Mouse (Mus musculus) macrophage (primary cell): Measurements from ENCODE around the gene Ikbke. TPM values are rescaled to one million over a fixed set of nuclear protein-coding genes. Genes with fewer than 3 reads are reported as not detected.
"Not testable (repeated sequence)": the region's sequence is repeated elsewhere in the genome, so short reads cannot be mapped to it uniquely, and the experiment has no call there.

Experiments used
- H3K27ac ChIP-seq: fragments of 350-480 bp; formaldehyde crosslinking; 2 replicates; pipeline ENCODE4 v1.9.0; 2021
- H3K36me3 ChIP-seq: fragments of 350-480 bp; formaldehyde crosslinking; 2 replicates; pipeline ENCODE4 v1.9.0; 2021; ENCODE audit errors: inconsistent target
- H3K4me3 ChIP-seq: fragments of 350-480 bp; formaldehyde crosslinking; 2 replicates; pipeline ENCODE4 v1.9.0; 2021; ENCODE audit errors: inconsistent target
- H3K79me2 ChIP-seq: fragments of 350-480 bp; formaldehyde crosslinking; 2 replicates; pipeline ENCODE4 v1.9.0; 2021; ENCODE audit errors: inconsistent target
- whole genome bisulfite sequencing: methylation state at CpG from one replicate; pipeline ENCODE4 v1.1.7; 2026; ENCODE audit warnings: inconsistent platforms; ENCODE audit not compliant: missing documents; 5-methylcytosine and 5-hydroxymethylcytosine counted together
- polyA plus RNA-seq: library from polyadenylated mRNA; stranded (reverse); fragments of 250-400 nt; gene quantifications from 3 replicates; pipeline ENCODE4 v1.2.4, GENCODE M21; 2018; ENCODE audit warnings: inconsistent platforms

Gene Ikbke
- polyA plus RNA-seq, 1 experiment from 2014 or later = 108 TPM

DNA sequence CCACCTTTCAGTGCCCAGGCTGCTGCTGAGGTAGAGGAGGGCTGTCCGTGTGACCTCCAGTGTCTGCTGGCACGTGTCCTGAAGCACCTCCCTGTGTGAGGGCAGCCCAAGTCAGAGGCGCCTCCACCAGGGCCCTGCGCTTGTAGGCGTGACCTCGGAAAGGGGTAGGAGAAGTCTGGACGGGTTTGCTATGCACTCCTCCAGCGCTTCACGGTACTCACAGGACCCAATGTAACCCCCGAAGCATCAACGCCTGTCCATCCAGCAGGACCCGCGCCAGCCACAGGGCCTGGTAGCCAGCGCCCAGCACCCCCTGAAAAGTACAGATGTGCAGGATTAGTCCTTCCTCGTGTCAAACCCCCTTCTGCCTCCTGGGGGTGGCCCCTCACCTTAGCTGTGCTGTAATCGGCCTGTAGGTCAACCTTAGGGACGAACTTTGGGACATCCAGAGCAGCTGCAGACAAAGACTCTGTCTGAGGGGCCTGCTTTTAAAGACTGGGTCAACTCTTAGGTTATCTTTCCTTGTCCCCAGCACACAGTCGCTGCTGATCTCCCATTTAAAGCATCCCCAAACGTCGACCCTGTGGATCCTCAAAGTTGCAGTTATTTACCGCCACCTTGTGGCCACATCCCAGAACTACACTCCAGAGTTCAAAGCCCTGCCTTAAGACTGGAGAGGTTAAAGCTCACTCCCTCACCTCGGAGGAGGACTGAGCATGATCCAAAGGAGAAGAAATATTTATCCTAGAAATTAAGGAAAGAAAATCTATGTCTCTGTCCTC is 9.4 kb downstream of the Ikbke start:
- Histone ChIP-seq H3K4me3 (no peak overlapping the region), H3K79me2 (peaks cover 18% of the 10 kb centered on the region; the same call in 1 of the 2 replicates), H3K27ac (no peak overlapping the region), H3K36me3 (peaks cover 95% of the 10 kb centered on the region)
- 69% methylated on average over 22 of the region's 22 CpGs for WGBS

DNA sequence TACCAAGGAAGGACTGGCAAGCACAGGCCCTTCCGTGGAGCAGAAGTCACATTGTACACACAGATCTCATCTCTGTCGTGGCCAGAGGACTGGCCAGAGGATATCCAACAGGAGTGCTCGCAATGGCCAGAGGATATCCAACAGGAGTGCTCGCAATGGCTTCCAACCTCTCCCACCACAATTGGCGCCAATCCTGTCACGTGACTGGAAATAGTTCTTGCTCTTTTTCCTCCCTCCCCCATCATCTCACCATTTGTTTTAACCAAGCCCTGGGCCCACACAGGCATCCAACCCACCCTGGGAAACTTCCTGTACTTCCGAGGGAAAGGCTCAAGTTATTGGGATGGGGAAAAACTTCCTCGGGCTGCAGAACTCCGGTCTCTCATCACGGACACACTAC is 10.6 kb downstream of the Ikbke start:
- Histone ChIP-seq H3K36me3 (peaks cover 91% of the 10 kb centered on the region), H3K27ac (no peak overlapping the region), H3K4me3 (no peak overlapping the region), H3K79me2 (peaks cover 6% of the 10 kb centered on the region; the same call in 1 of the 2 replicates)
- WGBS = 94% methylated on average over 10 of the region's 10 CpGs

DNA sequence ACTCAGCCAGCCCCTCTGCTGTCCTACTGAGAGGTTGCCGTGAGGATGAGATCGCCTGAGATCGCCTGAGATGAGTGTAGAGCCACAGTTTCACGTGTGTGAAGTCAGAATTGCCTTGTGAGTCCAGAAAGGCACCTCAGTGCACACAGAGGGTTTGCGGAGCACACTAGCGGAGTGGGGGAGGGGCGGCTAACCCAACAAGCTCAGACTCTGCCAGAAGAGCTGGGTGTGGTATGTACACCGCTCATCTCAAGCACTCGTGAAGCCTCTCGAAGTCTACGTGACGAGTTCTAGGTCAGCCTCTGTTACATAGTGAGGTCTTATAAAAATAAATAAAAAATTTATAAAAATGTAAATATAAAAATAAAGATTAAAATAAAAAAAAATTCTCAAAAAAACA is 15.5 kb downstream of the Ikbke start:
- H3K79me2 ChIP-seq = no peaks in the 10 kb centered on the region
- H3K4me3 ChIP-seq = no peak overlapping the region
- peaks cover 78% of the 10 kb centered on the region for H3K36me3 ChIP-seq
- H3K27ac ChIP-seq = no peak overlapping the region
- WGBS = 95% methylated on average over 12 of the region's 12 CpGs

DNA sequence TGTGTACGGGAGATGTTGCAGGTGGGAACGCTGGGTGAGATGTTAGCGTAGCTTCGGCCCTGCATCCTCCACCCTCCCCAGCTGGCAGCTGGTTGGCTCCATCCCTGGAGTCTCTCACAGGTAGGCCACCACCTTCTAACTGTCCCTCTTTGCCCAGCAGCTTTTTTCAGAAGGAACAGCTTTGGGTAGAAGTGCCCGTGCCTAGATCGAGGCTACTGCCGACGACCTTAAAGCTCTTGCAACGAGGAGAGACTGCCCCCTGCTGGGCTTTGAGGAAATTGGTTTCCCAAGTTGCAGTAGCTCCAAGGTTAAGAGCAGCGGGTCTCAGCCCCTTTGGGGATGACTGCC is 19.1 kb downstream of the Ikbke start:
- Histone ChIP-seq H3K27ac (no peak overlapping the region), H3K4me3 (no peak overlapping the region), H3K79me2 (no peaks in the 10 kb centered on the region), H3K36me3 (peaks cover 76% of the 10 kb centered on the region)
- 51% methylated on average over 10 of the region's 10 CpGs for WGBS

DNA sequence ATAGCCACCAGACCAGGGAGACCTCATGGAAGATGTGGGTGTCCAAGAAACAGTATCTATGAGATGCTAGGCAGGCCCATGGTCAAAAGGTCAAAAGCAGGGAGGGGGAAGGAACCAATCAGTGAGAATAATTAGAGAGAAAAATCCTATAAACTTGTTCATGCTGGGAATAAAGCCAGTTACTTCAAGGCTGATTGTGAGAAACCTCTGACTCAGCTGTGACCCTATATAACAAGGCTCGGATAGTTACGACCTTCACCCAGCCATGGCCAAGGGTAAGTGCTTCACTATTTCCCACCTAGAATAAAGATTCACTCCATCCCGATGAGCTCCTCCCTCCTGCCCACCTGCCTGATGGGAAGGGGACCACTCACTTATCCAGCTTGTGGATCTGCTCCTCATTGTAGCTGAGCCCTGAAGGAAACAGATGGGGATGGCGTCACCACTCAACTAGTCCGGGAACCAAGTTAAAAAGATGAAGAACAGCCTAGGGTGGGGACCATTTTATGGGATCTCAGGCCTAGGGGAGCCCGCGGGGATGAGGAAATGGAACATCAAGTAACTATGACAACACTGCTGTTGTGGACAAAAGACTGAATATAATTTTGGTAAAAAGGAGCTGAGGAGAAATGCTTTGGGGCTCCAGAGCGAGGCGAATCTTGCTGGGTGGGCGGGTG is 19.6 kb downstream of the Ikbke start:
- Histone ChIP-seq H3K79me2 (no peaks in the 10 kb centered on the region), H3K36me3 (peaks cover 76% of the 10 kb centered on the region), H3K27ac (no peak overlapping the region), H3K4me3 (no peak overlapping the region)
- WGBS = 93% methylated on average over 10 of the region's 10 CpGs

DNA sequence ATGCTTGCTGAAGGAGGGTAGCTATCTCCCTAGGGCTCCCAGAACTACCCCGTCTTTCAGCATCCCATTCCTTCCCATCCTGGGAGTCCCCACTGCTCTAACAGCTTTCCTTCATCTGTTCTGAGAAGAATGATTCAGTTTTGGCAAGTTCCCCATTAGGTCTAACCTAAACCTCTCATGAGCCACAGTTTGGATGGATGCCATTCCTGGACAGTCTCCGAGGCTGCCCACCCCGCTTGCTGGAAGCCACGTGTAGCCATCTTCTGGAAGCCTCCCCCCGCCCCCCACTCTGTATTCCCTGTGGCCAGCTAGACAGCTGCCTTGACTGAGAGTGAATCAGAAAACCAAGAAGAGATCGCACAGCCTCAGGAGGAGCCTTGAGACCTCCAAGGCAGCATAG is 22.1 kb downstream of the Ikbke start:
- WGBS = 92% methylated on average over 6 of the region's 6 CpGs
- Histone ChIP-seq H3K36me3 (peaks cover 76% of the 10 kb centered on the region), H3K4me3 (no peak overlapping the region)

DNA sequence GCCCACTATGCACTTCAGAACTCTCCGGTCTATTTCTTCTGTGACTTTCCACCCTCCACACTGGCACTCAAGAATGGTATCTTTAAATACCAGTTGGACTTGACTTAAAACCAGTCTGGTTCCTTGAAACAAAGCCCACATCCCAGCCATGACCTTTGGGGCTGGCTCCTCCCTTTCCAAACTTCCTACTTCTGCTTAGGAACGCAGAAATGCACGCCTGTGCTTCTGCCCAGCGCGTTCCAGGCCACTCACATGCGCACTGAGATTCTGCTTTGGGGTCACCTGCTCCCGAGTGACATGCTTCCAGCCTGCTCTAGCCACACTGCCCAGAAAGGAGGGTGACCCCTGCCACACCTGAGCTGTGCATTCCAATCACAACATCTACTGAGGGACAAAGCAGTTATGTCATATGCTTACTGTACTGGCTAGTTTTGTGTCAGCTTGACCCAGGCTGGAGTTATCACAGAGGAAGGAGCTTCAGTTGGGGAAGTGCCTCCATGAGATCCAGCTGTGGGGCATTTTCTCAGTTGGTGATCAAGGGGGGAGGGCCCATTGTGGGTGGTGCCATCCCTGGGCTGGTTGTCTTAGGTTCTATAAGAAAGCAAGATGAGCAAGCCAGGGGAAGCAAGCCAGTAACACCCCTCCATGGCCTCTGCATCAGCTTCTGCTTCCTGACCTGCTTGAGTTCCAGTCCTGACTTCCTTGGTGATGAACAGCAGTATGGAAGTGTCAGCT is 26.7 kb downstream of the Ikbke start:
- not testable (repeated sequence) for H3K79me2 ChIP-seq, H3K4me3 ChIP-seq
- peaks cover 35% of the 10 kb centered on the region for H3K36me3 ChIP-seq
- WGBS = 36% methylated on average over 7 of the region's 7 CpGs
- H3K27ac ChIP-seq = peak overlapping the region; percentile 82

More for the DNA sequence above, 22.1 kb downstream of the Ikbke start:
- Histone ChIP-seq H3K79me2 (no peaks in the 10 kb centered on the region), H3K27ac (no peak overlapping the region)

DNA sequence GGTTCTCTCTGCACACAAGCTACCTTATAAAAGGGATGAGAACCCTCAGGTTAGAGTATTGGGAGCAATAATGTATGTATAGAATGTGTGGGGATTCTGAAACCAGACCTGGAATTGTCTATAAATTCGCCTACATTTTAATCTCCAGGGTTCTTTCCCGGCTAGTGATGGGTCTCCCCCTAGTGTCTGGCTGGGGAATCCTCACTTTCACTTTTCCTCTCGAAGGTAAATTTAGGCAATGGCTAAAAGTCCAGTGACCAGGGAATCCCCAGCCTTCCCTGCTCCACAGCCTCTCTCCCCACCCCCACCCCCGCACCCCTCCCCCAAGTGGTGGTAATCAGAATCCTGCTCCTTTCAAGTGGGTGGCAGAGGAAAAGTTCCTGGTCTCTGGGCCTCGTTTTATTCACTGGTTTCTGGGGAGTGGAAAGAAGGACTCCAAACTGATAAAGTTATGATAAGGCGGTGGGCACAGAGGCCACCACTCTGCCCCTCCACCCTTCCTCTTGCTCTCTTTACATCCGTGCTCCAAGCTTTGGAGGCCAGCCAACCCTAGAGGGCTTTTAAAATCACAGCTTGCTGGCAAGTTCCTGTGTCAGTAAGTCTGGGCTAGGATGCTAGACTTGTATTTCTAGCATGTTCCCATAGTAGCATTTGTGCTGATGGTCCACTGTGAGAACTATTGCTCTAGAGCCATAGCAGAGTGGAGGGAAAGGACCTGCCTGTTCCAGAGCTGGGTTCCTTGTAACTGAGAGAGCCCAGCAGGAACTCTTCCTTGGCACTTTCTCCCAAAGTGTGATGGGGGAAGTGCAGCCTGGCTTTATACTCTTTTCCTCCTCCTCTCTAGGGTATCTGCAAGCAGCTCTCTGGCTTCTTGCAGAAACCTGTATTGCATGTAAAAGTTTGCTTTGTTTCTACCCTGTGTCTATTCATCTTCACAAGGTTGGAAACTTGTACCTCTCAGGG is 32.7 kb downstream of the Ikbke start:
- WGBS = 4% methylated on average over 7 of the region's 7 CpGs
- Histone ChIP-seq H3K36me3 (no peaks in the 10 kb centered on the region), H3K27ac (no peak overlapping the region), H3K4me3 (peak overlapping the region; percentile 62; the same call in 1 of the 2 replicates), H3K79me2 (no peaks in the 10 kb centered on the region)

DNA sequence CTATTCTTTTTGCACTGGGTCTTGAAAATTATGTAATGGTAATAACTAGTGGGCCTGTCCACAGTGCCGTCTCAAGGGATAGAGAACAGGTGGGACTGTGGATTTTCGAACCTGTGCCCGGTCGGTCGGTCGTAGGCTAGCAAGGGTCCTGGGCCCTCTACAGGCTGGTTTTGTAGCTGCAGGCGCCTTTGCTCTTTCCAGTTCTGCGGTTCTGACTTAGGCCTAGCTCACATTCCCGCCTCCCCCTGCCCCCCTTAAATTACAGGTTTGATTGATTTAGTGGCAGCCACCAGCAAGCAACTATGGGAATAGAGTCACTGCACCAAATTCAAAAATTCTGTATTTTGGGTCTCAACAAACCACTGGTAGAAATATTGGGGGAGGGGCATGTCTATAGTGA is 33.5 kb downstream of the Ikbke start:
- Histone ChIP-seq H3K27ac (peak overlapping the region; percentile 29), H3K4me3 (peak overlapping the region; percentile 62), H3K79me2 (no peaks in the 10 kb centered on the region), H3K36me3 (no peaks in the 10 kb centered on the region)
- 2% methylated on average over 5 of the region's 9 CpGs for WGBS

DNA sequence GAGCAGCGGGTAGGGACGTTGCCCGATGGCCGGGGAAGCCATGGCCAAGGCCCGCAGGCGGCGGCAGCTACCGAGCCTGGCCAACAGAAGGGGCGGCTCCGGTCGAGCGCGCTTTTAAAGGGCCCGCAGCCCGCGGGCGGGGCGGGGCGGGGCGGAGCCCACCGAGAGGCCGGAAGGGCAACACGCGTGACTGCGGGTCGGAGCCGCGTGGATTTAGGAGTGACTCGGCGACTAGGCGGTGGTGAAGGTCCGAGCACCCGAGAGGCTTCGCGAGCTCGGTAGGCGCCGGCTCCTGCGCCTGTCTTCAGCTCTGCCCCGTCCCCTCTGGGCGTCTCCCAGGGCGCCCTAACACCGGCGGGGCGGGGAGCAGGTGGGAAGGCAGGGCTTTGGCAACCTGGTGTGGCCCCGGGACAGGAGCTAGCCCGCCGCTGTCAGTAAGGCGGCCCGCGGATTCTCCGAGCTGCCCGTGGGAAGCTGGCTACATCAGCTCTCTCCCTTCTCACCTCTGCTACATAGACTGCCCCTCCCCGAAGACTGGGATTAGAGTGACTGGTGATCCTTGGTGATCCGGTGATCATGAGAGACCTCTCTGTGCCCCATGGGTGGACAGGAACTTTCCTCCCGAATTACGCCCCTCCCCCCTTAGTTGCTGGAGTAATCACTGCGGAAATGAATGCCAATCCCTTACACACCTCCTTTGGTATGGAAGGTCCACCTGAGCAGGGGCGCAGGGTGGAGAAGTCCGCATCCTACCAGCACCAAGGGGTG is 34.1 kb downstream of the Ikbke start, which contains the start of gene Rassf5:
Rassf5 (minus strand) TSS at position 170 of the 768 bp plus-strand sequence.
- Histone ChIP-seq H3K4me3 (peak within 1 kb of the TSS; percentile 62), H3K79me2 (no peaks in the 10 kb centered on the region), H3K36me3 (no peaks in the 10 kb centered on the region), H3K27ac (peak within 1 kb of the TSS; percentile 29)
- WGBS = 2% methylated on average over 36 of the region's 60 CpGs

DNA sequence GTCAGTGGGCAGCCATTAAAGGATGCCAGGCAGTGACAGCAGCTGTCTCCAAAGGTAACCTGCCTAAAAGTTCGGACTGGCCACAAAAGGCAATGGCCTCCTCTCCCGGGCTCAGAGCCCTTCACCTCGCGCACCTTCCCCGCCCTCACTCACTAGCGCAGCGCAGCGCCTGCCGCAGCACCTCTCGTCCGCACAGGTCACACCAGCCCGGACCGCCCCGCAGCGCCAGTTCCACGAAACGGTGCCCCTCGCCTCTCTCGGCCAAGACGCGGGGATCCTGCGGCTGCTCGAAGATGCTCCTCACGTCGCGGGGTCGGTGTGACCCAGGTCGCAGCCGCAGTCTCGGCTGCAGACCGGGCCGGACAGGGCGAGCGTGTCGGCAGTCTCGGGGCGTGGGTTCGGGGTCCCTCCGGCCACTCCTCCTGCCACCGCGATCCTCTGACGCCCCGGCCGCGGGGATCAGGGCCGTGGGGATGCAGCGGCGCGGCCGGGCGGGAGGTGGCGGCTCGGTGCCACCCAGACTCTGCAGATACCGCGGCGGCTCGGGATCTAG is 34.8 kb downstream of the Ikbke start:
- no peaks in the 10 kb centered on the region for H3K36me3 ChIP-seq
- 6% methylated on average over 56 of the region's 57 CpGs for WGBS
- no peak overlapping the region for H3K4me3 ChIP-seq
- no peak overlapping the region for H3K27ac ChIP-seq
- no peaks in the 10 kb centered on the region for H3K79me2 ChIP-seq

DNA sequence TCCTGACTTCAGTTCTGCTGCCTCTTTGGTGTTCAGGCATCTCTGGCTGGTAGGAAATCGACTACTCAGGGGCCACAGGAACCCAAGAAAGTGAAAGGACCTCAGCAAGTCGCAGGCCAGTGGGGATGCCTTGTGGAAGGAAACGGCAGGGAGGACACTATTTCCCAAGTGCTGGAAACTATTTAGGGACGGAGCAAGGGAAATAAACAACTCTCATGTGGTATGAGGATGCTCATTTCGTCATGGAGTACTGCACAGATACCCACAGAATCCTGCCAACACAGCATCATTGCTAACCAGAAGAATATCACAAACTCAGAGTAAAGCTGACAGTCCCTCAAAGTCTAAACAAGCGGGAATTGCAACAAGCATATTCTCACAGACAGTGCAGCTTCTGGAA is 36.5 kb downstream of the Ikbke start:
- no peaks in the 10 kb centered on the region for H3K36me3 ChIP-seq
- H3K27ac ChIP-seq = no peak overlapping the region
- WGBS = 50% methylated on average over 6 of the region's 6 CpGs
- H3K4me3 ChIP-seq = no peak overlapping the region
- no peaks in the 10 kb centered on the region for H3K79me2 ChIP-seq

DNA sequence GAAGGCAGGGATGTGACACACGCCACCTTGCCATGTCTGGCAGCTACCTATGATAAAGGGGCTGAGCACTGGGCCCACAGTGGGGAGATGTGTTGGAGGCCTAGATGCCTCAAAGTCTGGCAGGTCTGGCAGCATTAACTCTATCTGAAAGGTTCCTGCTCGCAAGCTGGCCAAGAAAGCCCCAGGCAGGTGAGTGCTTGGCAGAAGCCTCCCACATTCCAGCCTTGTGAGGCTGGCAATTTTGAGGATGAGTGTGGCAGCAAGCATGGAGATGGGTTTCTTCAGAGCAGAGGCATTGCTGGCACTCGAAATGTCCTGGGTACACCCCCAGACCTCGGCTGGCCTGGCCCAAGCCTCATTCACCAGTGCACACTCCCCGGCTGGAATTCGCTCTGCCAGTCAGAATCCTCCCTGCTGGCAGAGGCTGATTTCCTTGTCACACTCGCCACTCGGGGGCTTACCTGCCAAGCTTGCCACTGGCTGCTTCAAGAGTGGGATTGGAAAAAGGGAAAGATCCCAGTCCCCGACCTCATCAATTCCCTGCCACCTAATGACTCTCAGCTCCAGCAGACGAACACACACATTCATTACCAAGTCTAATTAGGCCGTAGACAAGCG is 39.7 kb downstream of the Ikbke start:
- WGBS = 93% methylated on average over 12 of the region's 12 CpGs
- H3K4me3 ChIP-seq = no peak overlapping the region
- H3K79me2 ChIP-seq = no peaks in the 10 kb centered on the region
- H3K36me3 ChIP-seq = no peaks in the 10 kb centered on the region
- no peak overlapping the region for H3K27ac ChIP-seq
